Mouse (Mus musculus): ENCODE results near the gene Ormdl1. TPM values are rescaled to one million over a fixed set of nuclear protein-coding genes. Genes with fewer than 3 reads are reported as not detected.
"Not testable (repeated sequence)": the region's sequence is repeated elsewhere in the genome, so short reads cannot be mapped to it uniquely, and the experiment has no call there.

The Ormdl1 gene
- polyA plus RNA-seq, 1 experiment = 9.8 TPM

- H3K27me3 ChIP-seq (replicated peaks; ENCODE audit: control insufficient read depth, insufficient read depth, low read length) = no peaks in the 10 kb centered on the region
- peak; percentile 90 for DNase-seq
Observed at GRCm38 (mm10) chr1:53312989-53313967, 16.4 kb downstream of the Ormdl1 start, which contains the start of gene Osgepl1. Gene Osgepl1 (plus strand): TSS chr1:53313624.

GRCm38 (mm10) chr1:53321662-53322344 lies 24.9 kb downstream of the Ormdl1 start:
- Histone ChIP-seq H3K27ac (ENCODE audit: insufficient read depth, low read depth, low read length) (no peak overlapping the region), H3K4me1 (ENCODE audit: control insufficient read depth, insufficient read depth, low read length) (no peaks in the 10 kb centered on the region), H3K36me3 (ENCODE audit: control insufficient read depth, insufficient read depth, low read length) (no peaks in the 10 kb centered on the region; the same call in 1 of the 2 replicates), H3K27me3 (replicated peaks; ENCODE audit: control insufficient read depth, insufficient read depth, low read length) (no peaks in the 10 kb centered on the region), H3K4me3 (ENCODE audit: insufficient read depth, low read depth, low read length) (no peak overlapping the region)
- 96% methylated on average over 4 of the region's 4 CpGs for WGBS
- TF ChIP-seq CTCF (conservative IDR thresholded peaks at IDR 0.05; ENCODE audit: insufficient read depth, insufficient read length, low read depth, low read length) = no peak
- no peak for TF ChIP-seq POLR2A (IDR thresholded peaks at IDR 0.05; ENCODE audit: low read depth, low read length)
- DNase-seq = no peak

More at GRCm38 (mm10) chr1:53312989-53313967, 16.4 kb downstream of the Ormdl1 start, which contains the start of gene Osgepl1:
- Histone ChIP-seq H3K4me1 (ENCODE audit: control insufficient read depth, insufficient read depth, low read length) (no peaks in the 10 kb centered on the region), H3K27ac (ENCODE audit: insufficient read depth, low read depth, low read length) (peak within 1 kb of the TSS; percentile 83), H3K4me3 (ENCODE audit: insufficient read depth, low read depth, low read length) (peak within 1 kb of the TSS; percentile 77), H3K36me3 (ENCODE audit: control insufficient read depth, insufficient read depth, low read length) (no peaks in the 10 kb centered on the region; the same call in 1 of the 2 replicates)
- WGBS = 2% methylated on average over 27 of the region's 27 CpGs
- TF ChIP-seq POLR2A (IDR thresholded peaks at IDR 0.05; ENCODE audit: low read depth, low read length) (peak; percentile 22), CTCF (conservative IDR thresholded peaks at IDR 0.05; ENCODE audit: insufficient read depth, insufficient read length, low read depth, low read length) (0 out of 2 replicates have a peak, but pooled peaks have one; percentile 5)

GRCm38 (mm10) chr1:53323254-53323653 lies 26.4 kb downstream of the Ormdl1 start:
- Histone ChIP-seq H3K27ac (ENCODE audit: insufficient read depth, low read depth, low read length) (no peak overlapping the region), H3K4me3 (ENCODE audit: insufficient read depth, low read depth, low read length) (no peak overlapping the region), H3K36me3 (ENCODE audit: control insufficient read depth, insufficient read depth, low read length) (no peaks in the 10 kb centered on the region), H3K27me3 (replicated peaks; ENCODE audit: control insufficient read depth, insufficient read depth, low read length) (no peaks in the 10 kb centered on the region), H3K4me1 (ENCODE audit: control insufficient read depth, insufficient read depth, low read length) (no peaks in the 10 kb centered on the region)
- 97% methylated on average over 5 of the region's 5 CpGs for WGBS
- no peak for TF ChIP-seq POLR2A (IDR thresholded peaks at IDR 0.05; ENCODE audit: low read depth, low read length)
- DNase-seq = no peak

GRCm38 (mm10) chr1:53324277-53324676 lies 27.4 kb downstream of the Ormdl1 start:
- TF ChIP-seq POLR2A (IDR thresholded peaks at IDR 0.05; ENCODE audit: low read depth, low read length) = no peak
- TF ChIP-seq CTCF (conservative IDR thresholded peaks at IDR 0.05; ENCODE audit: insufficient read depth, insufficient read length, low read depth, low read length) = no peak
- no peaks in the 10 kb centered on the region for H3K4me1 ChIP-seq (ENCODE audit: control insufficient read depth, insufficient read depth, low read length)
- no peaks in the 10 kb centered on the region for H3K27me3 ChIP-seq (replicated peaks; ENCODE audit: control insufficient read depth, insufficient read depth, low read length)
- no peaks in the 10 kb centered on the region for H3K36me3 ChIP-seq (ENCODE audit: control insufficient read depth, insufficient read depth, low read length)
- no peak overlapping the region for H3K4me3 ChIP-seq (ENCODE audit: insufficient read depth, low read depth, low read length)
- 95% methylated on average over 1 of the region's 1 CpGs for WGBS
- H3K27ac ChIP-seq (ENCODE audit: insufficient read depth, low read depth, low read length) = no peak overlapping the region
- no peak for DNase-seq

- no peak overlapping the region for H3K27ac ChIP-seq (ENCODE audit: insufficient read depth, low read depth, low read length)
- no peaks in the 10 kb centered on the region for H3K4me1 ChIP-seq (ENCODE audit: control insufficient read depth, insufficient read depth, low read length)
- WGBS = 89% methylated on average over 5 of the region's 5 CpGs
- no peaks in the 10 kb centered on the region for H3K36me3 ChIP-seq (ENCODE audit: control insufficient read depth, insufficient read depth, low read length)
- no peak overlapping the region for H3K4me3 ChIP-seq (ENCODE audit: insufficient read depth, low read depth, low read length)
- H3K27me3 ChIP-seq (replicated peaks; ENCODE audit: control insufficient read depth, insufficient read depth, low read length) = no peaks in the 10 kb centered on the region
- DNase-seq = no peak
- no peak for TF ChIP-seq POLR2A (IDR thresholded peaks at IDR 0.05; ENCODE audit: low read depth, low read length)
- no peak for TF ChIP-seq CTCF (conservative IDR thresholded peaks at IDR 0.05; ENCODE audit: insufficient read depth, insufficient read length, low read depth, low read length)
Observed at GRCm38 (mm10) chr1:53324827-53325494, 28.1 kb downstream of the Ormdl1 start.

GRCm38 (mm10) chr1:53333527-53333926 lies 36.6 kb downstream of the Ormdl1 start:
- WGBS = 79% methylated on average over 5 of the region's 5 CpGs

More at GRCm38 (mm10) chr1:53333527-53333926, 36.6 kb downstream of the Ormdl1 start:
- H3K4me3 ChIP-seq (ENCODE audit: insufficient read depth, low read depth, low read length); DNase-seq; H3K27ac ChIP-seq (ENCODE audit: insufficient read depth, low read depth, low read length); H3K27me3 ChIP-seq (replicated peaks; ENCODE audit: control insufficient read depth, insufficient read depth, low read length); H3K4me1 ChIP-seq (ENCODE audit: control insufficient read depth, insufficient read depth, low read length); H3K36me3 ChIP-seq (ENCODE audit: control insufficient read depth, insufficient read depth, low read length): not testable (repeated sequence)

All from kidney, adult 2 months (tissue).